Mouse (Mus musculus): Measurements from ENCODE around the gene Rnf115. TPM values are rescaled to one million over a fixed set of nuclear protein-coding genes. Genes with fewer than 3 reads are reported as not detected.

Gene Rnf115
- polyA plus RNA-seq, 1 experiment from 2014 or later, result 59.6 TPM

DNA sequence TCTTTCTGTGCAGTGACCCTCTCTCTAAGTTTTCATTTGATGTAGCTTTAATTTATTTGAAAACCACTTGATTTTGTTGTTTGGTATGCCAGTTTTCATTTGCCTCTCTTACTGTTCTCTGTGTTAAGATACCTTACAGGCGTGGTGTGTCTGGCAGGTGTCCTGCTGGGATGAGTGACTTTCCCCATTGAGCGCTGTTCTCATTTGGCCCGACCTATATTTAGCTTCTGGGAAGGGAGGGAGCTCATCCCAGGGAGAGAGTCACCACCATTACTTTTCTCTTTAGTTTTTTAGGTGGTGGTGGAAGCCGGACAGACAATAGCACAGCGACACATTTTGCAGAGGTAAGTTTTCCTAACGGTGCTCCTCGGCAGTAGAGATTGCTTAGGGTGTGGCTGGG, 30.2 kb downstream of the Rnf115 start:
- DNase-seq (ENCODE audit: low spot score), result no peak
- Histone ChIP-seq H3K4me1 (peaks cover 10% of the 10 kb centered on the region; the same call in 1 of the 2 replicates), H3K9me3 (no peaks in the 10 kb centered on the region), H3K4me3 (no peak overlapping the region), H3K36me3 (peaks cover 4% of the 10 kb centered on the region; the same call in 1 of the 2 replicates), H3K27me3 (ENCODE audit: insufficient read depth, poor library complexity, severe bottlenecking) (no peaks in the 10 kb centered on the region), H3K27ac (no peak overlapping the region; the same call in 1 of the 2 replicates)
- 52% methylated on average over 7 of the region's 7 CpGs for WGBS

DNA sequence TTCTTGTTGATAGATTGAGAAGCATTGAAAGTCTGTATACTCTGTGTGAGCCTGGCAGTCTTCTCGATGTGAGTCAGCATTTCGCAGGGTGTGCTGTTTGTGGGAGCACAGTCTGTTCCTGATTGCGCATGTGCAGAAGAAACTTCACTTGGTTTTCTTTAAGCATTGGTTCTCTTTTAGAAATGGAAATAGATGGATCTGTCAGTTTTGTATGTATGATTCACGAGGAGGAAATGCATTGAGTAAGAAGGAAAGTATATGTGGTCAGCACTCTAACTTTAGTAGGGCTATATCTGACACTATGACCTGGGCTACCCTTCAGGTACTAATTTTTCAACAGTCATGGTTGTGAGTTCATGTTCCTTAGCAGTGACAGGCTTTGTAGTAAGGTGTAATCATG, 32.2 kb downstream of the Rnf115 start:
- H3K4me1 ChIP-seq, result peaks cover 10% of the 10 kb centered on the region; the same call in 1 of the 2 replicates
- no peak overlapping the region for H3K4me3 ChIP-seq
- WGBS, result 93% methylated on average over 4 of the region's 4 CpGs
- peaks cover 4% of the 10 kb centered on the region; the same call in 1 of the 2 replicates for H3K36me3 ChIP-seq
- H3K27me3 ChIP-seq (ENCODE audit: insufficient read depth, poor library complexity, severe bottlenecking), result no peaks in the 10 kb centered on the region
- H3K9me3 ChIP-seq, result no peaks in the 10 kb centered on the region
- DNase-seq (ENCODE audit: low spot score), result no peak
- no peak overlapping the region for H3K27ac ChIP-seq

DNA sequence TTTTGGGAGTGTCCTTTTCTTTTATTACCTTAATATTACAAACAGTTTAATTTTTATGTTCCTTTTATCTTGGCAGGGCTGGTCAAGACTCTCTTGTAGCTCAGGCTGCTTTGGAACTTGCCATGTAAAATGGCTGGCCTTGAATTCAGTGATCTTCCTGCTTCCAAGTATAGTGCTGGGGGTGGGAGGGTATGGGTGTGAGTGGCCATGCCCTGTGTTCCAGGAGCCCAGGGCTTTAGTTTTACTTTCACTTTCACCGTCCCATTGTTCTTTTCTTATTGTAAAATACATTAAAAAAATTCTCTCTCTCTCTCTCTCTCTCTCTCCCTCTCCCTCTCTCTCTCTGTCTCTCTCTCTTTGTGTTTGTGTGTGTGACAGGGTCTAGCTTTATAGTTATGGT, 37.1 kb downstream of the Rnf115 start:
- Histone ChIP-seq H3K9me3 (no peaks in the 10 kb centered on the region), H3K4me1 (peaks cover 10% of the 10 kb centered on the region; the same call in 1 of the 2 replicates), H3K36me3 (no peaks in the 10 kb centered on the region), H3K27me3 (ENCODE audit: insufficient read depth, poor library complexity, severe bottlenecking) (no peaks in the 10 kb centered on the region), H3K27ac (no peak overlapping the region), H3K4me3 (no peak overlapping the region)
- DNase-seq (ENCODE audit: low spot score), result no peak
- WGBS, result 84% methylated on average over 1 of the region's 1 CpGs

DNA sequence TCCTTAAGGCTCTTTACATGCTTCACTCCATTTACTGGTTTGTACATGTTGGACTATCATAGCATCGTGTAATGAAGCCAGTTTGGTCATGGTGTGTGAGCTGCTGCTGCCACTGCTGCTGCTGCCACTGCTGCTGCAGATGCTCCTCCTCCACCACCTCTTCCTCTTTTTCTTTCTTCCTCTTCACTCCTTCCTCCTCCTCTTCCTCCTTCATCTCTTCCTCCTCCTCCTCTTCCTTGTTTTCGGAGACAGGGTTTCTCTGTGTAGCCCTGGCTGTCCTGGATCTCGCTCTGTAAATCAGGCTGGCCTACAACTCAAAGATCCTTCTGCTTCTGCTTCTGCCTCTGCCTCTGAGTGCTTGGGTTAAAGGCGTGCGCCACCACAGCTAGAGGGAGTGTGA, 42.5 kb downstream of the Rnf115 start:
- Histone ChIP-seq H3K27me3 (ENCODE audit: insufficient read depth, poor library complexity, severe bottlenecking) (no peaks in the 10 kb centered on the region), H3K4me1 (peaks cover 18% of the 10 kb centered on the region), H3K27ac (no peak overlapping the region), H3K36me3 (0 out of 2 replicates have a peak, but pooled peaks cover 2% of the 10 kb centered on the region), H3K4me3 (no peak overlapping the region), H3K9me3 (no peaks in the 10 kb centered on the region)
- no peak for DNase-seq (ENCODE audit: low spot score)
- WGBS, result 90% methylated on average over 5 of the region's 5 CpGs

DNA sequence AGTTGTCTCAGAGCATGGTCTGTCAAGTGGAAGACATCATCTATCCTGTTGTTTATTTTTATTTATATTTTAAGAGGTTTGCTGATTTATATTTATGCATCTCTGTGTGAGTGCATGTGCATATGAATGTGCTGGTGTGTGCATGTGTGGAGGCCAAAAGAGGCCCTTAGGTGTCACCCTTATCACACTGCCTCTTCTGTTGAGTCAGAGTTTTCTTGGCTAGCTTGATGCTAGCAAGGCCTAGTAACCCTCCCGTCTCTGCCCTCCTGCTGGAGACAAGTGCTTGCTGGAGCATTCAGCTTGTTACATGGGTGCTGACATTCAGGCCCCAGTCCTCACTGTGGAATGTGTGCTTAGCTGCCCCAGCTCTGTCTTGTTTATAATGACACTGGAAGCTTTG, 45.5 kb downstream of the Rnf115 start:
- no peaks in the 10 kb centered on the region for H3K9me3 ChIP-seq
- H3K4me1 ChIP-seq, result peaks cover 13% of the 10 kb centered on the region
- no peaks in the 10 kb centered on the region for H3K27me3 ChIP-seq (ENCODE audit: insufficient read depth, poor library complexity, severe bottlenecking)
- H3K4me3 ChIP-seq, result no peak overlapping the region
- H3K36me3 ChIP-seq, result peaks cover 17% of the 10 kb centered on the region; the same call in 1 of the 2 replicates
- WGBS, result 19% methylated on average over 1 of the region's 1 CpGs
- no peak overlapping the region for H3K27ac ChIP-seq
- DNase-seq (ENCODE audit: low spot score), result no peak

DNA sequence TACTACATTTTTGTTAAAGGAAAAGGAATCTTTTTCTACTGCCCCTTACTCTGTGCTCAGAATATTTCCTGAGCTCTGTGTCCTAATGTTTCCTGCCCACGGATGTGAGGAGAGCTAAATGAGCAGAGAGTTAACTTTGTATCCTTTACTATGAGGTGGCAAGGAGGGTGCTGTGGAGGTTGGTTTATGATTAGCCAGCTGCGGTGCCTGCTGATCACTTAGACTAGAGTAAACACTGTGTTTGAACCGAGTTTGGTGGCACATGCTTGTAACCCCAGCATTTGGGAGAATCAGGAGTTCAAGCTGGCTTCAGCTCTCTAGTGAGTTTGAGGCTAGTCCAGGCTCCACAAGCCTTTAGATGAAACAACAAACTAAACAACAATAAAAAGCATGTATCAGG, 49.7 kb downstream of the Rnf115 start:
- no peak for DNase-seq (ENCODE audit: low spot score)
- Histone ChIP-seq H3K4me3 (no peak overlapping the region), H3K4me1 (peaks cover 13% of the 10 kb centered on the region), H3K27me3 (ENCODE audit: insufficient read depth, poor library complexity, severe bottlenecking) (no peaks in the 10 kb centered on the region), H3K9me3 (no peaks in the 10 kb centered on the region), H3K27ac (no peak overlapping the region), H3K36me3 (peaks cover 20% of the 10 kb centered on the region)
- WGBS, result 81% methylated on average over 3 of the region's 3 CpGs

DNA sequence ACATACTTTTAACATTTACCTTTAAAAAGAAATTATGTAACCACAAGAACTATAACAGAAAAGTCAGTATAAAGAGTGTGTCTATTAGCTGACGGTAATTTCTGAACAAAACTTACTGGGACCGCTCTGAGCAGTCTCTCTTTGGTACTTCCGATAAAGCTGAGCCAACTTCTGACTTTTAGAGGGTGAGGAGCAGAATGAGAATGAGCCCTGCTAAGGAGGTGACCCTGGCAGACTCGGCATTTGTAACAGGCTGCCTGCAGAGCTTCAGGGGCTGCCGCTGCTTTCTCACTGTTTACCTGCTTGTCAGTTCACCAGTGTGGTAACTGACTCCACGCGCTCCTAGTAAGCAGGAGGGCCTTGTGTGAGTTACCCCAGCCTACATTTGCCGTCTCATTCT, 54.8 kb downstream of the Rnf115 start:
- Histone ChIP-seq H3K36me3 (peaks cover 26% of the 10 kb centered on the region), H3K4me1 (no peaks in the 10 kb centered on the region), H3K27me3 (ENCODE audit: insufficient read depth, poor library complexity, severe bottlenecking) (no peaks in the 10 kb centered on the region), H3K27ac (no peak overlapping the region), H3K9me3 (no peaks in the 10 kb centered on the region), H3K4me3 (no peak overlapping the region)
- DNase-seq (ENCODE audit: low spot score), result no peak
- 71% methylated on average over 8 of the region's 8 CpGs for WGBS

DNA sequence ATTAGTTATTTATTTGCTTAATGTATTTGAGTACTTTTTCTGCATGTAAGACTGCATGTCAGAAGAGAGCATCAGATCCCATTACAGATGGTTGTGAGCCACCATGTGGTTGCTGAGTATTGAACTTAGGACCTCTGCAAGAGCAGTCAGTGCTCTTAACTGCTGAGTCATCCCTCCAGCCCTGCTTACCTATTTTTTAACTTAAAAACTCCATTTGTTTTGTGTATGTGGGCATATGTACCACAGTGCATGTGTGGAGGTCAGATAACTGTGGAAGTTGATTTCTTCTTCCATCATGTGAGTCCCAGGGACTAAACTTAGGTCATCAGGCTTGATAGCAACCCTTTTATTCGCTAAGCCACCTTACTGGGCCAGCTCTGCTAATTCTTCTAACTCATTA, 60.3 kb downstream of the Rnf115 start:
- H3K4me3 ChIP-seq, result no peak overlapping the region
- WGBS, result 91% methylated on average over 1 of the region's 1 CpGs
- no peak overlapping the region for H3K27ac ChIP-seq
- H3K9me3 ChIP-seq, result no peaks in the 10 kb centered on the region
- H3K4me1 ChIP-seq, result no peaks in the 10 kb centered on the region
- H3K27me3 ChIP-seq (ENCODE audit: insufficient read depth, poor library complexity, severe bottlenecking), result no peaks in the 10 kb centered on the region
- DNase-seq (ENCODE audit: low spot score), result no peak
- H3K36me3 ChIP-seq, result peaks cover 54% of the 10 kb centered on the region

DNA sequence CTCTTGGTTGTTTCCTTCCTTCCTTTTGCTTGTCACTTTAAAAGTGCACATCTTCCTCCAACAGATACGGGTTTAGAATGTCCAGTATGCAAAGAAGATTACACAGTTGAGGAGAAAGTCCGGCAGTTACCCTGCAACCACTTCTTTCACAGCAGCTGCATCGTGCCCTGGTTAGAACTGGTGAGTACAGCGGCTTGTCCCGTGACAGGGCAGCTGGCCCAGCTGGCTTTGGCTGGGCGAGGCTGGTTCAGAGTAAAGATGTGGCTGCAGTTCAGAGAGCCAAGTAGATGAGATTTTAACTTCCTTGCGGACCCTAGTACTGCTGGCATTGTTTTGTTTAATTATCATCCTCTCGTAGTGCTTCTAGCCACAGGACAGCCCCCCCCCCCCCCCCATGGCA, 61.0 kb downstream of the Rnf115 start:
- no peaks in the 10 kb centered on the region for H3K4me1 ChIP-seq
- no peak overlapping the region for H3K27ac ChIP-seq
- WGBS, result 89% methylated on average over 8 of the region's 8 CpGs
- DNase-seq (ENCODE audit: low spot score), result no peak
- no peak overlapping the region for H3K4me3 ChIP-seq
- H3K27me3 ChIP-seq (ENCODE audit: insufficient read depth, poor library complexity, severe bottlenecking), result no peaks in the 10 kb centered on the region
- H3K9me3 ChIP-seq, result no peaks in the 10 kb centered on the region
- H3K36me3 ChIP-seq, result peaks cover 56% of the 10 kb centered on the region

DNA sequence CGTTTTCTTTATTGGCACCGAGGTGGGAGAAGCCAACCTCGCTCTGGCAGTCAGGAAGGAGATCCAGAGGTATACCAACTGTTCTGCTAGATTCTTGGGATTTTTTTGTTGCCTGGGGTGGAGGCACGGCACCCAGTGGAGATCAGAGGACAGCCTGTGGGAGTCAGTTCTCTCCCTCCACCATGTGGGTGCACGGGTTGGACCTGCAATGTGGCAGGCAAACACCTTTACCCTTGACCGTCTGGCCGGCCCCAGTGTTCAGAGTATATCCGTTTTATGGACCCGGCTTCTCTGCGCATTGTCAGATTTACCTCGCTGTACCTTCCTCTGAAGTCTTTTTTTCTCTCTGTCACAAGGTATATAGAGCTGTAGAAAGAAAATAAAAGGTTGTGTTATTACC, 72.8 kb downstream of the Rnf115 start:
- 0 out of 2 replicates have a peak overlapping the region, but pooled peaks have one; percentile 23 for H3K27ac ChIP-seq
- no peak overlapping the region for H3K4me3 ChIP-seq
- peaks cover 10% of the 10 kb centered on the region; the same call in 1 of the 2 replicates for H3K36me3 ChIP-seq
- 75% methylated on average over 11 of the region's 11 CpGs for WGBS
- no peak for DNase-seq (ENCODE audit: low spot score)
- H3K4me1 ChIP-seq, result peaks cover 9% of the 10 kb centered on the region
- H3K9me3 ChIP-seq, result no peaks in the 10 kb centered on the region
- H3K27me3 ChIP-seq (ENCODE audit: insufficient read depth, poor library complexity, severe bottlenecking), result no peaks in the 10 kb centered on the region

DNA sequence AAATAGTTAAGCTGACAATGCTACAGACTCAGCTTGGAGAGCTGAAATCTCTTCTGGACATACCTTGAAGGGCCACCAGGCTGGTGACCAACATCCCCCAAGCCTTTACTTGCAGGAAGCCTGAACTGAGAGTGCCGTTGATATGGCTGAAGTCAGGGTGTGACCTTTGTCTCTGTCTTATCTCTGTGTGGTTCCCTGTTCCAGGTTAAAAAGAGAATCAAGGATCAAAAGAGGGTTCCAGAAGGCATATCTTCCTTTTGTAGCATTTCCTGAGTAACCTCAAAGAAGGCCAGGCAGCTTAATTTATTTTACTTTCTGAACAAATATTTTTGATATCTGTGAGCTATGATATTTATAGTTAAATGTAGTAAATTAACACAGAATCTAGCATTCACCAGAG, 74.8 kb downstream of the Rnf115 start:
- Histone ChIP-seq H3K9me3 (no peaks in the 10 kb centered on the region), H3K4me1 (peaks cover 9% of the 10 kb centered on the region), H3K4me3 (no peak overlapping the region), H3K27ac (no peak overlapping the region), H3K27me3 (ENCODE audit: insufficient read depth, poor library complexity, severe bottlenecking) (no peaks in the 10 kb centered on the region), H3K36me3 (0 out of 2 replicates have a peak, but pooled peaks cover 4% of the 10 kb centered on the region)
- DNase-seq (ENCODE audit: low spot score), result no peak
- 16% methylated on average over 1 of the region's 1 CpGs for WGBS

DNA sequence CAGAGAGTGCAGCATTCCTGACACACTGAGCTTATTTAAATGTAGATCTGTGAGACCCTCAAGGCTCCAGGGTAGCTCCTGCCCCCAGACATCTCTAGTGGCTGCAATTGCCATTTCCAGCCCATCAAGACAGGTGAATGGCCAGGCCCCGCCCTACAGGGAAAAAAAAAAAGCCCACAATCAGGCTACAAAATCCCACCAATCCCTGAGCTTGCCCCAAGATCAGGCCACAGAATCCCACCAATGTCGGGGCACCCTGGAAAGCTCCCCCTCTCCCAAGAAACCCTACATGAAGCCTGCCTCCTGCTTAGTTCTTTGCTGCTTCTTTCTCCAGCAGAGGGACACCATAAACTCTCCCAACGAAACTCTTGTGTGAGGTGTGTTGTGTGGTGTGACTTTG, 80.7 kb downstream of the Rnf115 start:
- DNase-seq (ENCODE audit: low spot score), result no peak
- WGBS, result 72% methylated on average over 3 of the region's 3 CpGs
- no peak overlapping the region for H3K4me3 ChIP-seq

DNA sequence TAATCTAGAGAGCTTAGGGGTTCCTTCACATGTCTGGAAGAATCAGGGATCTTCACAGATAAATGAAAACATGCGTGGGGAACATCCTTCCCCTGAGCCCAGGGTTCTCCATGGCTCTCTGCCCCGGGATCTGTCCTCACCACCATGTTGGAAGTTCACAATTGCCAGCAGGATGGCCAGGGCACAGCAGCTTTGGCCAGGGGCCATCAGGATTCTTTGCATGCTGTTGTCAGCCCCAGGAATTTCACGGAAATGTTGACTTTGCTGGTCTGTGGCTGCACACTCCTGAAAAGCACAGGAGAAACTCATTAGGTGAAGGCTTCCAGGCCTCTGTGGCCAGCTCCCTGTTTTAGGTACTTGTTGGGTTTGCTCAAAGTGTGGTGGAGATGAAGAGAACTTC, 81.2 kb downstream of the Rnf115 start:
- no peak for DNase-seq (ENCODE audit: low spot score)
- H3K27me3 ChIP-seq (ENCODE audit: insufficient read depth, poor library complexity, severe bottlenecking), result no peaks in the 10 kb centered on the region
- WGBS, result 68% methylated on average over 3 of the region's 3 CpGs
- H3K9me3 ChIP-seq, result no peaks in the 10 kb centered on the region
- no peak overlapping the region for H3K4me3 ChIP-seq
- H3K27ac ChIP-seq, result 0 out of 2 replicates have a peak overlapping the region, but pooled peaks have one; percentile 3
- H3K36me3 ChIP-seq, result no peaks in the 10 kb centered on the region
- peaks cover 19% of the 10 kb centered on the region for H3K4me1 ChIP-seq

More for the DNA sequence above, 80.7 kb downstream of the Rnf115 start:
- Histone ChIP-seq H3K27ac (no peak overlapping the region), H3K27me3 (ENCODE audit: insufficient read depth, poor library complexity, severe bottlenecking) (no peaks in the 10 kb centered on the region), H3K9me3 (no peaks in the 10 kb centered on the region), H3K36me3 (no peaks in the 10 kb centered on the region), H3K4me1 (peaks cover 14% of the 10 kb centered on the region)

DNA sequence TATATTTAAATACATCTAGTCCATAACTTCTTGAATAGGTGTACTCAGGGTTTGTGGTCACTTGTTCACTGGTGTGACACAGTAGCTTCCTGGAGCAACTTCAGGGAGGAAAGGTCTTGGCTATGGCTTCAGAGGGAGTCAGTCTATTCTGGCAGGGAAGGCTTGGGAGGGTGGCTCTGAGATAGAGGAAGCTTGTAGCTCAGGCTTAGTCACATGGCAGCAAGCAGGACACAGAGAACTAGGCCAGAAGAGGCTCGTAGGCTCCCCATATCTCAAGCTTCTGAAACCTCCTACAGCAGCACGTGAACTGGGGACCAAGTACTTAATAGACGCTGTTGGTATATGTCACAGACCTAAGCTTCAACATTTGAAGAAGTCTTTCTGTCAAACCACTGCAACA, 83.8 kb downstream of the Rnf115 start:
- DNase-seq (ENCODE audit: low spot score), result no peak
- Histone ChIP-seq H3K36me3 (no peaks in the 10 kb centered on the region), H3K27ac (no peak overlapping the region), H3K4me3 (no peak overlapping the region), H3K9me3 (no peaks in the 10 kb centered on the region), H3K4me1 (peaks cover 31% of the 10 kb centered on the region), H3K27me3 (ENCODE audit: insufficient read depth, poor library complexity, severe bottlenecking) (peaks cover 9% of the 10 kb centered on the region)
- WGBS, result 81% methylated on average over 3 of the region's 3 CpGs

Data from heart, embryonic 10.5 days (tissue).